Mouse (Mus musculus): Measurements from ENCODE around the gene Atg4c. TPM values are rescaled to one million over a fixed set of nuclear protein-coding genes. Genes with fewer than 3 reads are reported as not detected.
A peak's percentile ranks its signal among the peaks of the same experiment; 100 is the strongest.

Atg4c gene
- polyA plus RNA-seq, 1 experiment from 2014 or later = 16.9 TPM

GRCm38 (mm10) chr4:99174265-99174664 is 19.5 kb upstream of the Atg4c start:
- Histone ChIP-seq H3K4me3 (no peak overlapping the region), H3K9ac (no peak overlapping the region), H3K27me3 (no peaks in the 10 kb centered on the region), H3K36me3 (no peaks in the 10 kb centered on the region), H3K4me2 (no peak overlapping the region), H3K27ac (no peak overlapping the region), H3K4me1 (no peaks in the 10 kb centered on the region), H3K9me3 (no peaks in the 10 kb centered on the region)
- ATAC-seq (ENCODE audit: insufficient number of reproducible peaks, insufficient read depth, low FRiP score, low TSS enrichment, low read depth) = no peak
- WGBS = 79% methylated on average over 7 of the region's 7 CpGs

- no peak for ATAC-seq (ENCODE audit: insufficient number of reproducible peaks, insufficient read depth, low FRiP score, low TSS enrichment, low read depth)
- 58% methylated on average over 7 of the region's 7 CpGs for WGBS
- H3K4me3 ChIP-seq = no peak overlapping the region
- H3K27ac ChIP-seq = no peak overlapping the region
- H3K4me2 ChIP-seq = no peak overlapping the region
- H3K36me3 ChIP-seq = no peaks in the 10 kb centered on the region
- H3K9me3 ChIP-seq = no peaks in the 10 kb centered on the region
- H3K4me1 ChIP-seq = no peaks in the 10 kb centered on the region
- H3K9ac ChIP-seq = no peak overlapping the region
- H3K27me3 ChIP-seq = no peaks in the 10 kb centered on the region
These were observed 16.9 kb upstream of the Atg4c start for GRCm38 (mm10) chr4:99176841-99177240.

GRCm38 (mm10) chr4:99177255-99177654 is 16.5 kb upstream of the Atg4c start:
- ATAC-seq (ENCODE audit: insufficient number of reproducible peaks, insufficient read depth, low FRiP score, low TSS enrichment, low read depth) = no peak
- 78% methylated on average over 4 of the region's 4 CpGs for WGBS
- Histone ChIP-seq H3K9ac (no peak overlapping the region), H3K27me3 (no peaks in the 10 kb centered on the region), H3K9me3 (no peaks in the 10 kb centered on the region), H3K27ac (no peak overlapping the region), H3K4me1 (no peaks in the 10 kb centered on the region), H3K36me3 (no peaks in the 10 kb centered on the region), H3K4me3 (no peak overlapping the region), H3K4me2 (no peak overlapping the region)

DNA sequence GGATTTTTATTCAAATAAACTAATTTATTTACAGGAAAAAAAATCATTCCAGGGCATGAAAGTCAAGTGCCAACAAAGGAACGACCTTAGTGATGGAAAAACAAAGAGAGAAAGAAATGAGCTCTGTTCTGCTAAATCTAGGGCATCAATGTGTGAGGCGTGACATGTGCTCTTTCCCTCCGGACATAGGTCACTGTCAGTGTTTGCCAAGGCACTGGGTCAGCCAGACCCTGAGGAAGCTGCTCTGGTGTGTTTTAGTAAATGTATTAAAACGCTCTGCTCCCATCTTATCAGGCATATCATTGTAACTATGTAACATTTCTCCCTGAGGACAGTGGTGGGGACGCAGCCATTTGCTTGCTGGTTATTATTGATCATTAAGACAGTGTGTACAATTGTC is 14.9 kb upstream of the Atg4c start:
- Histone ChIP-seq H3K4me3 (no peak overlapping the region), H3K36me3 (no peaks in the 10 kb centered on the region), H3K9ac (no peak overlapping the region), H3K27me3 (no peaks in the 10 kb centered on the region), H3K27ac (no peak overlapping the region), H3K4me1 (no peaks in the 10 kb centered on the region), H3K4me2 (no peak overlapping the region), H3K9me3 (no peaks in the 10 kb centered on the region)
- no peak for ATAC-seq (ENCODE audit: insufficient number of reproducible peaks, insufficient read depth, low FRiP score, low TSS enrichment, low read depth)
- WGBS = 72% methylated on average over 5 of the region's 5 CpGs

DNA sequence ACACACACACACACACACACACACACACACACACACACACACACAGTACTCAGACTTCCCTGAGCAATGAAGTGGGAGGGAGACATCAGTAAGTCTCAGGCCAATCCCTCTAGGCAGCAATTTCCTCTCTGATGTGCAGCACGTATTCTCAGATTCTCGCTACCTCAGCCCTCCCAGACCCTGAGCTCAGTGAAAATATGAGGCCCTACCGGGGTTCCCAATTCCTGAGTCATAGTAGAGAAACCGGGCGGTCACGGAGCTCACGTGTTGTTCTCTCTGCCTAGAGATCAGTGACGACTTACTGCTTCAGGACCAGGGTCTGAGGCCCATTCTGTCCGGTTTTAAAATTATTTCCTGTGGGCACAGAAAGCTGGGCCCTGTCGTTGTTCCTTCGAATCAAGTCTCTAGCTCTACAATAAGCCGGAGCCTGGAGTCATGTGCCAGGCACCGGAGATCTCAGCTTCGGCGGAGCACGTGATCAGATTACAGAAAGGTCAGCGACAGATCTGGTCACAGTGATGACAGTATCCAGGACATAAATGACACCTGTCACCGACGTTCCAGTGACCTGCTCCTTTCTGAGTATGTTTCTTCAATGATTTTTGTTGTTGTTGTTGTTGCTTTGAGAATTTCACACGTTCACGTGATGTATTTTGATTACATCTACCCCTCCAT is 14.2 kb upstream of the Atg4c start:
- ATAC-seq (ENCODE audit: insufficient number of reproducible peaks, insufficient read depth, low FRiP score, low TSS enrichment, low read depth) = no peak
- WGBS = 41% methylated on average over 21 of the region's 21 CpGs
- Histone ChIP-seq H3K36me3 (no peaks in the 10 kb centered on the region), H3K4me2 (peak overlapping the region; percentile 12; the same call in 1 of the 2 replicates), H3K9ac (no peak overlapping the region), H3K4me1 (no peaks in the 10 kb centered on the region), H3K27me3 (no peaks in the 10 kb centered on the region), H3K9me3 (no peaks in the 10 kb centered on the region), H3K4me3 (no peak overlapping the region), H3K27ac (no peak overlapping the region)

DNA sequence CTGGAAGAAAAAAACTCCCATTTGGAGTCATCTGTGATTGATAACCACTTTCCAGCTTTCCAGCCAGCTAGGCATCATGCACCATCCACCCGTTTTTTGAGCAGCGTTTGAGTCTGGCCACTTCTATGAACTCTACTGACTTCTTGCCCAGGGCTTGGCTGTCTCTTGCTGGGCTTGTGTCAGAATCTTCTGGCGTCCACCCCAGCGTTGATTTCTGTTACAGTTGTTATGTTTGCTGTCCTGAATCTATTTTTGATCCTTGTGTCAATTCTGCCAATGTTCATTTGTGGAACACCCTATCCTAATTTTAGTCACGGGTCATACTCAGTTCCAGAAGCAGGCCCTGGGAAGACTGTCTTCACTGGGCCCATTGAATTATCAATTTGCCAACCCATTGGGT is 12.8 kb upstream of the Atg4c start:
- no peak for ATAC-seq (ENCODE audit: insufficient number of reproducible peaks, insufficient read depth, low FRiP score, low TSS enrichment, low read depth)
- Histone ChIP-seq H3K27me3 (no peaks in the 10 kb centered on the region), H3K9ac (no peak overlapping the region), H3K9me3 (no peaks in the 10 kb centered on the region), H3K4me3 (no peak overlapping the region), H3K4me2 (no peak overlapping the region), H3K4me1 (no peaks in the 10 kb centered on the region), H3K36me3 (no peaks in the 10 kb centered on the region), H3K27ac (no peak overlapping the region)
- WGBS = 68% methylated on average over 5 of the region's 5 CpGs

GRCm38 (mm10) chr4:99181739-99182419 is 11.9 kb upstream of the Atg4c start:
- no peak overlapping the region for H3K4me3 ChIP-seq
- H3K27me3 ChIP-seq = no peaks in the 10 kb centered on the region
- no peak overlapping the region for H3K9ac ChIP-seq
- WGBS = 71% methylated on average over 9 of the region's 9 CpGs
- H3K4me1 ChIP-seq = no peaks in the 10 kb centered on the region
- no peak overlapping the region for H3K27ac ChIP-seq
- H3K4me2 ChIP-seq = no peak overlapping the region
- H3K9me3 ChIP-seq = no peaks in the 10 kb centered on the region
- no peaks in the 10 kb centered on the region for H3K36me3 ChIP-seq
- no peak for ATAC-seq (ENCODE audit: insufficient number of reproducible peaks, insufficient read depth, low FRiP score, low TSS enrichment, low read depth)

DNA sequence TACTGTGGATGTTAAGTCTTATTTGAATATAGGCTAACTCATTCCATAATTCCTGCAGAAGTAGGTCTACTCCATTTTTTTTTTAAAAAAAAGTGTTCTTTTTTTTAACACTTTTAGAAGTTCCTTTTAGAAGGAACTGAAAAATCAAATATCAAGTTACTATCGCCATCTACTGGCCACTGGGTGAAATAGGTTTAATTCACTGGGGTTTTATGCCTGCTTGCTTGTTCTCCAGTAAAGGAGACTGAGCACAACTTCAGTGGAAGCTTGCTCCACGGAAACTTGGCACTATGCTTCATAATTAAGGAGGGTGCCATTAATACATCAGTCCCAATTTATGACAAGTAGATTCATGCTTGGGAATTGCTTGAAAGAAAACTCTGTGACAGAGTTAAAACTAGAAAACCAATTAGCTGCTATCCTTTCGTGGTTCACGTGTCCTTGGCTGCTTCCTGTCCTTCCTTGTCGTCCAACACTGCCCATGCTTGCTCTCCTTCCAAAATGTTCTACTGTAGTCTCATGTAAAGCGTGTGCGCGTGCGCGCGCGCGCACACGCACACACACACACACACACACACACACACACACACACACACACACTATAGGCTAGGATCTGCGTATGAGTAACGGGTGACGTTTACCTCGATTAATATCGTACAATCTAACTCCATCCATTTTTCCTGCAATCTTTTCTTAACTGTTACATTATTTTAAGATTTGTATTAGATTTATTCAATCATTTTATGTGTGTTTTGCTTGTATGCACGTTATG is 10.9 kb upstream of the Atg4c start:
- Histone ChIP-seq H3K36me3 (no peaks in the 10 kb centered on the region), H3K4me2 (no peak overlapping the region), H3K9ac (no peak overlapping the region), H3K9me3 (no peaks in the 10 kb centered on the region), H3K4me3 (no peak overlapping the region), H3K27ac (no peak overlapping the region), H3K4me1 (no peaks in the 10 kb centered on the region), H3K27me3 (no peaks in the 10 kb centered on the region)
- no peak for ATAC-seq (ENCODE audit: insufficient number of reproducible peaks, insufficient read depth, low FRiP score, low TSS enrichment, low read depth)
- 73% methylated on average over 20 of the region's 20 CpGs for WGBS

DNA sequence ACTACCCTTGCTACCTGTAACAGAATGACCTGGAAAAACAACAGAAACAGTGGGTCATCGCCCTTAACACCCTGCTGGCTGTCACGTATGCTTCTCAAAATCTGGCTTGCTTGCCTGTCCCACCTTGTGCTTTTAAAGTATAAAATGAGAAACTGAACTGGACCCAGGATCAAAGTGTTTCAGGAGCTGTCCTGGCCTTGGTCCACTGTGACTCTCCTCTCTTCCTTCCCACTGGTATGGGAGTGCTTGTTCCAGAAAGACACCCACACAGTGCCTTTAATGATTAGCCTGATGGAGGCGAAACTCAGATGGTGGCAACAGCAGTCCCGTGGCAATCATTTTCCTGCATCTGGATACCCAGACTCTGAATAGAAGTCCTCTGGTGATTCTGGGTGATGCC is 9.1 kb upstream of the Atg4c start:
- WGBS = 76% methylated on average over 4 of the region's 4 CpGs
- Histone ChIP-seq H3K9me3 (no peaks in the 10 kb centered on the region), H3K4me2 (no peak overlapping the region), H3K4me3 (no peak overlapping the region), H3K4me1 (no peaks in the 10 kb centered on the region), H3K27ac (no peak overlapping the region), H3K36me3 (no peaks in the 10 kb centered on the region), H3K27me3 (no peaks in the 10 kb centered on the region), H3K9ac (no peak overlapping the region)
- no peak for ATAC-seq (ENCODE audit: insufficient number of reproducible peaks, insufficient read depth, low FRiP score, low TSS enrichment, low read depth)

GRCm38 (mm10) chr4:99185305-99185704 is 8.4 kb upstream of the Atg4c start:
- Histone ChIP-seq H3K27ac (no peak overlapping the region), H3K4me2 (no peak overlapping the region), H3K9me3 (no peaks in the 10 kb centered on the region), H3K4me1 (no peaks in the 10 kb centered on the region), H3K36me3 (no peaks in the 10 kb centered on the region), H3K9ac (no peak overlapping the region), H3K4me3 (no peak overlapping the region), H3K27me3 (no peaks in the 10 kb centered on the region)
- 74% methylated on average over 4 of the region's 4 CpGs for WGBS
- no peak for ATAC-seq (ENCODE audit: insufficient number of reproducible peaks, insufficient read depth, low FRiP score, low TSS enrichment, low read depth)

DNA sequence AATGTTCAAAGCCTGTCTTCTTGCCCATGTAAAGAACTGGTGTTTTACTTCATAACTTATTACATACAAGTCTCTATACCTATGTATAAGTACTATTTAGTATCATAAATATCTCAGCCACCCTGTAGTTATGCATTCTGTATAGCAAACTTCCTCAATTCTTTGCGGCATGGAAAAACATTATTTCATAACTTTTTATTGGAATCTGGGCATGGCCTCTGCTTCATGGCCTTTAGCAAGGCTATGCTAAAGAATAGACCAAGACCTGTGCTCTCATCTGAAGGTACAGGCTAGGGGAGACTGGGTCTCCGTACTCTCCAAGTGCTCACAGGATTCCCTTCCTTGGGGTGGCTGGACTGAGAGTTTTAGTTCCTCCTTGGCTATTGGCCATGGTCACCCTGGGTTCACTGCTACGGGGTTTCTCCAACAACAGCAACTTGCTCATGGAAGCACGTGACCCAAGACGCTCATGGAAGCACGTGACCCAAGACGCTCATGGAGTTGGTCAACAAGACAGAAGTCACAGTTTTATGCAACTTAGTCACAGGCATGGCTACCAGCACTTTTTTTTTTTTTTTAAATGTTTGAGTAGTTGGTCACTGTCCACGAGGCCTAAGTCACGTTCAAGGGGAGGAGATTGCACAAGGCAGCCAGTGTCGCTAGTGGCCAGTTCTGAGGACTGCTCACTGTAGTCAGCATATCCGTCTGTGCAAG is 7.2 kb upstream of the Atg4c start:
- H3K36me3 ChIP-seq = no peaks in the 10 kb centered on the region

More for the DNA sequence above, 7.2 kb upstream of the Atg4c start:
- ATAC-seq (ENCODE audit: insufficient number of reproducible peaks, insufficient read depth, low FRiP score, low TSS enrichment, low read depth) = no peak
- WGBS = 91% methylated on average over 11 of the region's 11 CpGs
- Histone ChIP-seq H3K4me3 (no peak overlapping the region), H3K4me1 (no peaks in the 10 kb centered on the region), H3K27me3 (no peaks in the 10 kb centered on the region), H3K27ac (no peak overlapping the region), H3K9ac (no peak overlapping the region), H3K4me2 (no peak overlapping the region), H3K9me3 (no peaks in the 10 kb centered on the region)
